Mouse (Mus musculus) liver, embryonic 13.5 days (tissue): ENCODE results near the gene Gbf1. TPM values are rescaled to one million over a fixed set of nuclear protein-coding genes. Genes with fewer than 3 reads are reported as not detected.
"Not testable (repeated sequence)": the region's sequence is repeated elsewhere in the genome, so short reads cannot be mapped to it uniquely, and the experiment has no call there.

Source experiments
- ATAC-seq: fragments of 200-750 bp; cut with Nextera tagmentation; 2 replicates; pipeline ENCODE4 v1.8.0; 2017; ENCODE audit warnings: low read depth, mild to moderate bottlenecking, moderate number of reproducible peaks, moderate library complexity
- DNase-seq: peaks from one replicate; pipeline ENCODE4 v3.0.0; 2022
- H3K27ac ChIP-seq: fragments of 300-500 bp; sonication (generic); 2 replicates; pipeline ENCODE4 v1.5.1; 2015; ENCODE audit warnings: moderate library complexity, mild to moderate bottlenecking, inconsistent platforms
- H3K27me3 ChIP-seq: fragments of 300-500 bp; sonication (generic); 2 replicates; pipeline ENCODE4 v1.6.1; 2015; ENCODE audit warnings: mild to moderate bottlenecking, inconsistent platforms
- H3K36me3 ChIP-seq: fragments of 300-500 bp; sonication (generic); 2 replicates; pipeline ENCODE4 v1.6.1; 2015; ENCODE audit warnings: mild to moderate bottlenecking, inconsistent platforms
- H3K4me1 ChIP-seq: fragments of 300-500 bp; sonication (generic); replicated peaks from 2 replicates; pipeline ENCODE4 v1.6.1; 2015; ENCODE audit warnings: inconsistent platforms
- H3K4me2 ChIP-seq: fragments of 300-500 bp; sonication (generic); 2 replicates; pipeline ENCODE4 v1.6.1; 2015; ENCODE audit warnings: inconsistent platforms, mild to moderate bottlenecking, moderate library complexity
- H3K4me3 ChIP-seq: fragments of 300-500 bp; sonication (generic); replicated peaks from 2 replicates; pipeline ENCODE4 v1.5.1; 2015; ENCODE audit warnings: mild to moderate bottlenecking, inconsistent platforms
- H3K9ac ChIP-seq: fragments of 300-500 bp; sonication (generic); 2 replicates; pipeline ENCODE4 v1.6.1; 2015; ENCODE audit warnings: mild to moderate bottlenecking, inconsistent platforms
- H3K9me3 ChIP-seq: fragments of 300-500 bp; sonication (generic); replicated peaks from 2 replicates; pipeline ENCODE4 v1.6.1; 2016; ENCODE audit warnings: inconsistent platforms
- WGBS: fragments of 180-500 bp; shearing (Covaris S2); methylation state at CpG from one replicate; pipeline ENCODE4 v1.1.7; 2015; ENCODE audit not compliant: insufficient replicate concordance; 5-methylcytosine and 5-hydroxymethylcytosine counted together
- polyA plus RNA-seq: library from polyadenylated mRNA; unstranded; fragments of >200 nt; fragmentation: Nextera tagmentation; extraction: Ambion mirVana; gene quantifications from 2 replicates; pipeline ENCODE4 v1.2.1, GENCODE M21; 2015

The Gbf1 gene
- polyA plus RNA-seq, 1 experiment from 2014 or later: 20.1 TPM

DNA sequence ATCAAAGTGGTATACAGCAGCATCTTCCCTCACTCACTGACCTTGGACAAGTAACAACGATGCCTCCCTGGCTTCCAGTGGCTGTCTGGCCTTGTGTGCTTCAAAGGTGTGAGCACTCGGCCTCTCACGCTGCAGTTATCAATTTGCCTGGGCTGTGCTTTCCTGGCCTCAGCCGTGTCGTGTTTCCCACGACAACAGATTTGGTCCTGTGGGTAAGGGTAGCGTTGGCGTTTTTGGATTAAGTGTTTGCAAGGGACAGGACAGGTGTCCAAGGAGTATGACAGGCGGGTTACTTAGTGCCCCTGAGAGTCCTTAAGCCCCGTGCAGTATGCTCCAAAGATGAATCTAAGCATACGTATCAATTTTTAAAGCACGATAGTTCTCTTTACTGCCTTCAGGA is 3.2 kb upstream of the Gbf1 start:
- H3K36me3 ChIP-seq: no peaks in the 10 kb centered on the region
- no peaks in the 10 kb centered on the region for H3K9me3 ChIP-seq
- H3K4me3 ChIP-seq: peak overlapping the region; percentile 63
- ATAC-seq (no peak), DNase-seq (no peak)
- H3K27me3 ChIP-seq: peaks cover 70% of the 10 kb centered on the region
- peaks cover 38% of the 10 kb centered on the region for H3K4me1 ChIP-seq
- peak overlapping the region; percentile 89 for H3K4me2 ChIP-seq
- no peak overlapping the region for H3K9ac ChIP-seq
- H3K27ac ChIP-seq: no peak overlapping the region
- WGBS: 26% methylated on average over 12 of the region's 12 CpGs

GRCm38 (mm10) chr19:46165950-46166349 is 13.6 kb downstream of the Gbf1 start:
- H3K36me3 ChIP-seq: peaks cover 46% of the 10 kb centered on the region
- no peak for ATAC-seq
- WGBS: 67% methylated on average over 3 of the region's 3 CpGs

GRCm38 (mm10) chr19:46167169-46167568 is 14.9 kb downstream of the Gbf1 start:
- not testable (repeated sequence) for H3K9me3 ChIP-seq, H3K27ac ChIP-seq, H3K4me1 ChIP-seq, DNase-seq, ATAC-seq, H3K4me2 ChIP-seq, H3K9ac ChIP-seq, H3K27me3 ChIP-seq, H3K4me3 ChIP-seq
- peaks cover 51% of the 10 kb centered on the region for H3K36me3 ChIP-seq
- WGBS: 75% methylated on average over 1 of the region's 2 CpGs

More at GRCm38 (mm10) chr19:46165950-46166349, 13.6 kb downstream of the Gbf1 start:
- Histone ChIP-seq H3K9ac (no peak overlapping the region), H3K9me3 (no peaks in the 10 kb centered on the region), H3K4me2 (no peak overlapping the region), H3K27ac (no peak overlapping the region), H3K4me1 (no peaks in the 10 kb centered on the region), H3K4me3 (no peak overlapping the region), H3K27me3 (no peaks in the 10 kb centered on the region)
- DNase-seq: no peak

DNA sequence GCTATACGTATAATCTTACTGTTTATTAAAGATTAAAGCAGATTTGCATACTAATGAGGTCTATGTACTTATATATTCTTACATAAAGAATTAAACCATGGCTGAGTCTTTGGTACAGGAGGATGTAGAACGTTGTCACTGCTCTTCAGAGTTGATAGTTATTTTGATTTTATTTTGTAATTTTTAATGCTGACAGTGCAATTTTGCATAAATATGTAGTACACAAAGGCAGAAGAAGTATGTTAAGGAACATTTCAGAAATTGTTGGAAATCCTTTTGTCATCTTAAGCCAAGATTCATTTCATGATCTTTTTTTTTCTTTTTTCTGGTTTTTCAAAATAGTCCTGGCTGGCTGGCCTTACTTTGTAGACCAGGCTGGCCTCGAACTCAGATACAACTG is 17.1 kb downstream of the Gbf1 start:
- Histone ChIP-seq H3K4me2 (no peak overlapping the region), H3K27ac (no peak overlapping the region), H3K4me1 (no peaks in the 10 kb centered on the region), H3K4me3 (no peak overlapping the region), H3K36me3 (peaks cover 44% of the 10 kb centered on the region), H3K9me3 (no peaks in the 10 kb centered on the region), H3K27me3 (no peaks in the 10 kb centered on the region), H3K9ac (no peak overlapping the region)
- 78% methylated on average over 3 of the region's 3 CpGs for whole genome bisulfite sequencing
- DNase-seq: no peak
- no peak for ATAC-seq

DNA sequence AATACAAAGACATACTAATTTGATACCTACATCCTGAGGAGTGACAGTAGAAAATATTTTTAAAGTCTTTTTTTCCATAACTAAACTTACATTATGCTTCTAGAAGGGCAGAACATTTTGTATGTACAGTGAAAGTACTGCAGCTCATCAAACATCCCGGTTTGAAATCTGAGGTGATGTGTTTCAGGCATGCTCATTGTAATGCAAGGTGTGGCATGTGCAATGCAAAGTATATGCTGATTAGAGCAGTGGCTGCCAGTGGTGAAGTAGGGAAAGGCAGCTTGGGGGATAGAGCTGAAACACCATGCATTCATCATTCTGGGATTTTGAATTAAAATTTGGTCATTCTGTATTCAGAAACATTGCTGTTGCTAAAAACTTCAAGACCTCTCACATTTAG is 17.6 kb downstream of the Gbf1 start:
- Histone ChIP-seq H3K4me3 (no peak overlapping the region), H3K27me3 (no peaks in the 10 kb centered on the region), H3K36me3 (peaks cover 40% of the 10 kb centered on the region), H3K4me1 (no peaks in the 10 kb centered on the region), H3K4me2 (no peak overlapping the region), H3K9me3 (no peaks in the 10 kb centered on the region), H3K27ac (no peak overlapping the region), H3K9ac (no peak overlapping the region)
- 71% methylated on average over 1 of the region's 1 CpGs for WGBS
- ATAC-seq: no peak
- DNase-seq: no peak

- Histone ChIP-seq H3K4me2 (no peak overlapping the region), H3K9me3 (no peaks in the 10 kb centered on the region), H3K4me1 (no peaks in the 10 kb centered on the region), H3K36me3 (peaks cover 23% of the 10 kb centered on the region), H3K9ac (no peak overlapping the region), H3K27ac (no peak overlapping the region), H3K4me3 (no peak overlapping the region), H3K27me3 (no peaks in the 10 kb centered on the region)
- 66% methylated on average over 5 of the region's 5 CpGs for WGBS
- ATAC-seq: no peak
- no peak for DNase-seq
Observed at GRCm38 (mm10) chr19:46172541-46172940, 20.2 kb downstream of the Gbf1 start.

DNA sequence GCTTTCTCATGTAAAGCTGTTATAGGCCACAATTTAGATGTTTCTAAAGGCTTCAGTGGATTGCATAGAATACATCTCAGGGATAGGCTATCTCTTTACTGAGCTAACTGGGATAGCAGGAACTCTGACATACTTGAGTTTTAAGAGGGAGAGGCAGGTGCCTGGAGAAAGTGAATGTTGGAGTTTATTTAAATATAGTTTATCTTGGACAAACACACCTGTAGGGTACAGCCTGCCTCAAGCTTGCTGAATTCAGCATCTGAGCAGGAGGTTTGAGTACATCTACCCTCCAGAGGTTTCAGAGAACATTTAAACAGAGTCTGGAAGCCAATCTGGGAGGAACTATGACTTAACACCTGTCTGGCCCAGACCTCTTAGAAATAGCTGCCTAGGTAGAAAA is 22.9 kb downstream of the Gbf1 start:
- Histone ChIP-seq H3K4me1 (no peaks in the 10 kb centered on the region), H3K36me3 (peaks cover 21% of the 10 kb centered on the region), H3K27me3 (no peaks in the 10 kb centered on the region), H3K4me2 (no peak overlapping the region), H3K9ac (no peak overlapping the region), H3K4me3 (no peak overlapping the region), H3K27ac (no peak overlapping the region), H3K9me3 (no peaks in the 10 kb centered on the region)
- ATAC-seq: no peak
- DNase-seq: no peak

GRCm38 (mm10) chr19:46177046-46177445 is 24.7 kb downstream of the Gbf1 start:
- ATAC-seq (no peak), DNase-seq (no peak)
- 63% methylated on average over 5 of the region's 5 CpGs for WGBS
- peaks cover 8% of the 10 kb centered on the region; the same call in 1 of the 2 replicates for H3K36me3 ChIP-seq
- H3K4me1 ChIP-seq: no peaks in the 10 kb centered on the region
- no peak overlapping the region for H3K27ac ChIP-seq
- no peak overlapping the region for H3K9ac ChIP-seq
- no peak overlapping the region for H3K4me3 ChIP-seq
- H3K4me2 ChIP-seq: no peak overlapping the region
- no peaks in the 10 kb centered on the region for H3K27me3 ChIP-seq
- no peaks in the 10 kb centered on the region for H3K9me3 ChIP-seq

DNA sequence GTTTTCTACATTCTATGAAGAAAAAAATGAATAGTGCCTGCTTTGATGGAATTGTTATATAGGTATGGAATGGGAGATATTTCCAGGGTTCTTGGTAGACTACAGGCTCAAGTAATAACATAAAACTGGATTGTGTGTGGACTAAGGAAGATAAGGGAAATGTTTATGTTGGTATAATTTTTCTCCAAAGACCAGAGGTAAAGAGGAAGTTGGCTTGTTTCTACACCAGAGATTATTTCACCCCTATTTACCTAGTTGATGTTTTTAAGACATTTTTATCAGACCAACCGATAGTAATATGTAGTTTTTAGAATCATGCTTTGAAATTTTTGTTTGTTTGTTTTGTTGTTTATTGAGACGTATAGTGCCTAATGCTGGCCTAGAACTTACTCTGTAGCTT is 28.0 kb downstream of the Gbf1 start:
- WGBS: 67% methylated on average over 2 of the region's 2 CpGs

DNA sequence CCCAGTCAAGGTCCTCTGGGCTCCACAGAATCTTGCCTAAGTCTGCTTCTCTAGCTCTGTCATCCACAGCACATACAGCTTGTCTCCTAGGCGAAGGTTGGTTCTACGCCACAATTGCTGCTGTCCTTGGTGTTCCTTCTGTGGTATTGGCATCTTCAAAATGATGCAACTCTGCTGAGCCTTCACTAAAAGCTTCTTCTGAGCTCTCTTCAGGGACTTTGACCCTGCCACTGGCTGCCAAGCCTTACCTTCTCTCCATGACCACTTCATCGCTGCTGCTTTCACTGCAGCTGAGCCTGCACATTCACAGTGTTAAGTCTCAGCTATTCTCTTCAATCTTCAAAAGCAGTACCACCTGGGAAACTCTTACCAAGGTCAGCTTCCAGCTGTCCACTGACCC is 29.9 kb downstream of the Gbf1 start:
- no peaks in the 10 kb centered on the region for H3K27me3 ChIP-seq
- WGBS: 88% methylated on average over 3 of the region's 3 CpGs
- H3K4me3 ChIP-seq: no peak overlapping the region
- peaks cover 5% of the 10 kb centered on the region; the same call in 1 of the 2 replicates for H3K36me3 ChIP-seq
- no peak overlapping the region for H3K4me2 ChIP-seq
- H3K4me1 ChIP-seq: peaks cover 7% of the 10 kb centered on the region
- ATAC-seq (no peak), DNase-seq (no peak)
- no peak overlapping the region for H3K9ac ChIP-seq
- H3K27ac ChIP-seq: no peak overlapping the region
- H3K9me3 ChIP-seq: no peaks in the 10 kb centered on the region

More for the DNA sequence above, 28.0 kb downstream of the Gbf1 start:
- Histone ChIP-seq H3K36me3 (peaks cover 5% of the 10 kb centered on the region; the same call in 1 of the 2 replicates), H3K4me2 (no peak overlapping the region), H3K9ac (no peak overlapping the region), H3K27me3 (no peaks in the 10 kb centered on the region), H3K9me3 (no peaks in the 10 kb centered on the region), H3K4me3 (no peak overlapping the region), H3K27ac (no peak overlapping the region), H3K4me1 (no peaks in the 10 kb centered on the region)
- no peak for ATAC-seq
- DNase-seq: no peak

DNA sequence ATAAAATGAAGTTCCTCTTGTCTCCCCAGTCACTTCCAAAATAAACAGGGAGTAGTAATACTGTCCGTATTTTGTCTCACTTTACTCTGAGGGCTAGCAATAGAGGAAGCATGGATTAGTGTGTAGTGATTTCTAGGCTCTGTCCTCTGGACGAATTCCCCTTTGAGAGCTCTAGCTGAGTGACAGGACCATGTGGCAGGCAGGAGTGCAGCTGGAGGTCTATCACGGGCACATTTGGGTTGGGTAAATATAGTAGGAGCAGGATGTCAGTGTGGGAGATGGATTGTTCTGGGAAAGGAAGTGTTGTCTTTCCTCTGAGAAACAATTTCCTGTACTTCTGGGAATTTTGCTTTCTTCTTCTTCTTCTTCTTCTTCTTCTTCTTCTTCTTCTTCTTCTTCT is 34.3 kb downstream of the Gbf1 start:
- no peak for ATAC-seq
- Histone ChIP-seq H3K27ac (no peak overlapping the region), H3K4me3 (no peak overlapping the region), H3K4me1 (peaks cover 19% of the 10 kb centered on the region), H3K4me2 (no peak overlapping the region), H3K36me3 (peaks cover 5% of the 10 kb centered on the region; the same call in 1 of the 2 replicates), H3K9ac (no peak overlapping the region), H3K9me3 (no peaks in the 10 kb centered on the region), H3K27me3 (no peaks in the 10 kb centered on the region)
- WGBS: 19% methylated on average over 3 of the region's 3 CpGs
- no peak for DNase-seq

- H3K4me1 ChIP-seq: peaks cover 22% of the 10 kb centered on the region
- WGBS: 28% methylated on average over 2 of the region's 2 CpGs
- H3K36me3 ChIP-seq: peaks cover 4% of the 10 kb centered on the region; the same call in 1 of the 2 replicates
- H3K27ac ChIP-seq: no peak overlapping the region
- H3K9me3 ChIP-seq: no peaks in the 10 kb centered on the region
- ATAC-seq: no peak
- no peak overlapping the region for H3K9ac ChIP-seq
- no peak for DNase-seq
- H3K4me3 ChIP-seq: no peak overlapping the region
- H3K4me2 ChIP-seq: no peak overlapping the region
- H3K27me3 ChIP-seq: no peaks in the 10 kb centered on the region
Observed at GRCm38 (mm10) chr19:46187203-46187602, 34.9 kb downstream of the Gbf1 start.
